Mouse (Mus musculus): Measurements from ENCODE around the gene Ubap1l.

DNA sequence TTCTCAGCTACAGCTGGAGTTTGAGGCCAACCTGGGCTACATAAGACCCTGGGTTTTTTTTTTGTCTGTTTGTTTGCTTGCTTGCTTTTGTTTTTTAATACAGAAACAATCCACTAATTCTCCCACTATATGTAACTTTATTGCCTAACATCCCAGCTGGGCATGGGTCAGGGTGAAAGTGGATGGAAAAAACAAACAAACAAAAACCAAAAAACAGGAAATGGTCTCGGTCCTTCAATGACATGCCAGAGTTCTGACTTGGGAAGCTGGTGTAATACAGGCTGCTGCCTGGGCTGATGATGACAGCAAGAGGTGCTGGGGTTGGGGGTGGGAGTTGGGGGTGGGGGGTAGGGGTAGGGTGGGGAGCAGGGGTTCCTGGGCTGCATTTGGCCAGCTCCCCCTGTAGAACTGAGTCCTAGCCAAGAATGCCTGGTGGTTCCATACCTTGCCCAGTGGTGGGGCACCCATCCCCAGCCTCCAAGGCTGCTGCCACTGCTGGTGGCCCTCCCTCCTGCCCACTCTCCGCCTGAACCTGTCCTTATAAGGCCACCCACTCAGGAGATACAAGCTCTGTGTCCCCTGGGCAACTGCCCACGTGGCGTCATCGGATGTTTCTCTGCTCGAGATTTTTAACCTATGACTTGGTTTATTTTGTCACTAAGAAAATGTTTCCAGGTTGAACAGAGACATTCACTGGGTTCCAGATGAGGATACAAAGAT is 21.4 kb downstream of the Ubap1l start:
- TF ChIP-seq GATA1 (IDR thresholded peaks at IDR 0.05; ENCODE audit: borderline replicate concordance, low read length) (no peak), FLI1 (IDR thresholded peaks at IDR 0.05; ENCODE audit: low read length) (no peak)

Measured in megakaryocyte, embryonic 14.5 days (primary cell).